Mouse (Mus musculus) MEL (cell line): ENCODE measurements around the gene Acpp. TPM values are rescaled to one million over a fixed set of nuclear protein-coding genes. Genes with fewer than 3 reads are reported as not detected.

Source experiments
- DNase-seq: peaks from one replicate; pipeline ENCODE4 v3.0.0; 2011; ENCODE audit warnings: low read depth, low spot score
- H3K27ac ChIP-seq: 2 replicates; pipeline ENCODE4 v1.5.1; 2012; ENCODE audit warnings: low read depth, mild to moderate bottlenecking, control low read depth, low read length, moderate library complexity; ENCODE audit not compliant: control insufficient read depth
- H3K27me3 ChIP-seq, 2 experiments: fragments of 150-350 bp in 1 of 2; sonication (generic) in 1 of 2; 2 replicates each; pipeline ENCODE4 v1.6.1; 2012; ENCODE audit warnings: low read length in 2 of 2, mild to moderate bottlenecking in 2 of 2, improper control_type of control experiment in 1 of 2, moderate library complexity in 1 of 2; ENCODE audit not compliant: insufficient read depth in 2 of 2, control insufficient read depth in 1 of 2
- H3K36me3 ChIP-seq, 2 experiments: 2 replicates each; pipeline ENCODE4 v1.6.1; 2012 to 2014; ENCODE audit warnings: low read length in 2 of 2, improper control_type of control experiment in 1 of 2, inconsistent platforms in 1 of 2, mild to moderate bottlenecking in 1 of 2; ENCODE audit not compliant: insufficient read depth in 2 of 2, control insufficient read depth in 1 of 2
- H3K4me1 ChIP-seq, 2 experiments: fragments of 150-350 bp in 1 of 2; sonication (generic) in 1 of 2; 2 replicates each; pipeline ENCODE4 v1.6.1; 2012; ENCODE audit warnings: low read length in 2 of 2, improper control_type of control experiment in 1 of 2, mild to moderate bottlenecking in 1 of 2; ENCODE audit not compliant: insufficient read depth in 2 of 2, control insufficient read depth in 1 of 2
- H3K4me3 ChIP-seq, 2 experiments: fragments of 150-350 bp in 1 of 2; sonication (generic) in 1 of 2; 2 replicates each; pipeline ENCODE4 v1.5.1; 2012; ENCODE audit warnings: low read depth in 2 of 2, low read length in 2 of 2, mild to moderate bottlenecking in 2 of 2, moderate library complexity in 2 of 2, control low read depth in 1 of 2, improper control_type of control experiment in 1 of 2; ENCODE audit not compliant: control insufficient read depth in 1 of 2, insufficient read depth in 1 of 2
- H3K79me2 ChIP-seq: 2 replicates; pipeline ENCODE4 v1.6.1; 2012; ENCODE audit warnings: mild to moderate bottlenecking, low read length, moderate library complexity; ENCODE audit not compliant: control insufficient read depth, poor library complexity, insufficient read depth
- H3K9ac ChIP-seq: 2 replicates; pipeline ENCODE4 v1.6.1; 2012; ENCODE audit warnings: low read depth, mild to moderate bottlenecking, control low read depth, low read length, moderate library complexity; ENCODE audit not compliant: control insufficient read depth, poor library complexity, severe bottlenecking
- H3K9me3 ChIP-seq: fragments of 150-350 bp; sonication (generic); replicated peaks from 2 replicates; pipeline ENCODE4 v1.6.1; 2012; ENCODE audit warnings: mild to moderate bottlenecking, low read length, improper control_type of control experiment, moderate library complexity; ENCODE audit not compliant: insufficient read depth
- BHLHE40 ChIP-seq: IDR thresholded peaks from 2 replicates; pipeline ENCODE4 v1.6.1; 2012; ENCODE audit warnings: low read depth, mild to moderate bottlenecking, inconsistent platforms, low read length, improper control_type of control experiment, borderline replicate concordance
- CHD1 ChIP-seq: IDR thresholded peaks from 2 replicates; pipeline ENCODE4 v1.6.1; 2012; ENCODE audit warnings: low read depth, mild to moderate bottlenecking, inconsistent platforms, low read length, improper control_type of control experiment
- CHD2 ChIP-seq: IDR thresholded peaks from 2 replicates; pipeline ENCODE4 v1.6.1; 2011; ENCODE audit warnings: low read length, improper control_type of control experiment
- CTCF ChIP-seq, 3 experiments: IDR thresholded peaks in 2 of 3; conservative IDR thresholded peaks in 1 of 3; 2 replicates each; pipeline ENCODE4 v1.5.1; 2011 to 2012; ENCODE audit warnings: low read length in 3 of 3, low read depth in 2 of 3, mild to moderate bottlenecking in 2 of 3, improper control_type of control experiment in 1 of 3, inconsistent platforms in 1 of 3, mixed read lengths in 1 of 3, moderate library complexity in 1 of 3; ENCODE audit not compliant: control insufficient read depth in 1 of 3, insufficient read depth in 1 of 3, poor library complexity in 1 of 3, severe bottlenecking in 1 of 3
- E2F4 ChIP-seq: IDR thresholded peaks from 2 replicates; pipeline ENCODE4 v1.6.1; 2011; ENCODE audit warnings: low read depth, low read length, improper control_type of control experiment, borderline replicate concordance
- ELF1 ChIP-seq: IDR thresholded peaks from 2 replicates; pipeline ENCODE4 v1.6.1; 2014; ENCODE audit warnings: low read depth, mild to moderate bottlenecking, inconsistent platforms, low read length, improper control_type of control experiment, moderate library complexity
- EP300 ChIP-seq, 2 experiments: IDR thresholded peaks; 2 replicates each; pipeline ENCODE4 v1.6.1; 2011; ENCODE audit warnings: improper control_type of control experiment in 2 of 2, low read length in 2 of 2, low read depth in 1 of 2, mild to moderate bottlenecking in 1 of 2
- ETS1 ChIP-seq: IDR thresholded peaks from 2 replicates; pipeline ENCODE4 v1.6.1; 2012; ENCODE audit warnings: low read depth, mild to moderate bottlenecking, inconsistent platforms, low read length, improper control_type of control experiment, moderate library complexity
- GABPA ChIP-seq: IDR thresholded peaks from 2 replicates; pipeline ENCODE4 v1.6.1; 2012; ENCODE audit warnings: low read depth, mild to moderate bottlenecking, inconsistent platforms, low read length, improper control_type of control experiment, moderate library complexity
- HCFC1 ChIP-seq: IDR thresholded peaks from 2 replicates; pipeline ENCODE4 v1.6.1; 2012; ENCODE audit warnings: low read depth, mild to moderate bottlenecking, inconsistent platforms, low read length, improper control_type of control experiment, moderate library complexity
- JUND ChIP-seq: IDR thresholded peaks from 2 replicates; pipeline ENCODE4 v1.6.1; 2011; ENCODE audit warnings: low read depth, mild to moderate bottlenecking, improper control_type of control experiment, low read length
- KAT2A ChIP-seq: conservative IDR thresholded peaks from 2 replicates; pipeline ENCODE4 v1.6.1; 2012; ENCODE audit warnings: low read depth, low read length, improper control_type of control experiment, inconsistent platforms
- MAFK ChIP-seq: IDR thresholded peaks from 2 replicates; pipeline ENCODE4 v1.6.1; 2011; ENCODE audit warnings: low read depth, mild to moderate bottlenecking, low read length, improper control_type of control experiment, borderline replicate concordance
- MAX ChIP-seq: IDR thresholded peaks from 2 replicates; pipeline ENCODE4 v1.6.1; 2011; ENCODE audit warnings: low read length, improper control_type of control experiment
- MAZ ChIP-seq: IDR thresholded peaks from 2 replicates; pipeline ENCODE4 v1.6.1; 2012; ENCODE audit warnings: low read depth, mild to moderate bottlenecking, inconsistent platforms, low read length, improper control_type of control experiment
- MEF2A ChIP-seq: IDR thresholded peaks from 2 replicates; pipeline ENCODE4 v1.6.1; 2014; ENCODE audit warnings: low read depth, mild to moderate bottlenecking, inconsistent platforms, low read length, improper control_type of control experiment; ENCODE audit not compliant: poor library complexity, insufficient replicate concordance, severe bottlenecking; ENCODE audit errors: extremely low read depth
- MXI1 ChIP-seq: IDR thresholded peaks from 2 replicates; pipeline ENCODE4 v1.6.1; 2011; ENCODE audit warnings: mild to moderate bottlenecking, low read depth, low read length, improper control_type of control experiment
- MYB ChIP-seq: IDR thresholded peaks from 2 replicates; pipeline ENCODE4 v1.6.1; 2011; ENCODE audit warnings: mild to moderate bottlenecking, low read depth, low read length, improper control_type of control experiment
- MYC ChIP-seq: IDR thresholded peaks from 2 replicates; pipeline ENCODE4 v1.6.1; 2011; ENCODE audit warnings: low read depth, mild to moderate bottlenecking, low read length, improper control_type of control experiment, moderate library complexity
- NELFE ChIP-seq: IDR thresholded peaks from 2 replicates; pipeline ENCODE4 v1.6.1; 2011; ENCODE audit warnings: low read depth, low read length, improper control_type of control experiment
- NRF1 ChIP-seq: IDR thresholded peaks from 2 replicates; pipeline ENCODE4 v1.6.1; 2014; ENCODE audit warnings: low read depth, mild to moderate bottlenecking, inconsistent platforms, low read length, improper control_type of control experiment, moderate library complexity; ENCODE audit not compliant: poor library complexity, insufficient read depth, severe bottlenecking
- POLR2A ChIP-seq, 2 experiments: IDR thresholded peaks; 2 replicates each; pipeline ENCODE4 v1.6.1; 2011 to 2012; ENCODE audit warnings: low read length in 2 of 2, mild to moderate bottlenecking in 2 of 2, control low read depth in 1 of 2, improper control_type of control experiment in 1 of 2, low read depth in 1 of 2, moderate library complexity in 1 of 2; ENCODE audit not compliant: control insufficient read depth in 1 of 2, insufficient read depth in 1 of 2, poor library complexity in 1 of 2
- POLR2AphosphoS2 ChIP-seq: IDR thresholded peaks from 2 replicates; pipeline ENCODE4 v1.6.1; 2011; ENCODE audit warnings: low read length, improper control_type of control experiment
- POLR2AphosphoS5 ChIP-seq: IDR thresholded peaks from 2 replicates; pipeline ENCODE4 v1.6.1; 2012; ENCODE audit warnings: low read depth, borderline replicate concordance, mild to moderate bottlenecking, inconsistent platforms, low read length, moderate library complexity, mixed read lengths
- RAD21 ChIP-seq: IDR thresholded peaks from 2 replicates; pipeline ENCODE4 v1.6.1; 2011; ENCODE audit warnings: mild to moderate bottlenecking, low read depth, low read length, improper control_type of control experiment
- RCOR1 ChIP-seq: IDR thresholded peaks from 2 replicates; pipeline ENCODE4 v1.6.1; 2012; ENCODE audit warnings: low read depth, mild to moderate bottlenecking, inconsistent platforms, low read length, improper control_type of control experiment
- SIN3A ChIP-seq: IDR thresholded peaks from 2 replicates; pipeline ENCODE4 v1.6.1; 2012; ENCODE audit warnings: low read length, improper control_type of control experiment, inconsistent platforms
- SMC3 ChIP-seq: IDR thresholded peaks from 2 replicates; pipeline ENCODE4 v1.6.1; 2011; ENCODE audit warnings: low read depth, low read length, improper control_type of control experiment
- TAL1 ChIP-seq: IDR thresholded peaks from 2 replicates; pipeline ENCODE4 v1.6.1; 2012; ENCODE audit warnings: mild to moderate bottlenecking, inconsistent platforms, low read length, moderate library complexity, mixed read lengths
- TBP ChIP-seq: IDR thresholded peaks from 2 replicates; pipeline ENCODE4 v1.8.0; 2011; ENCODE audit warnings: low read depth, low read length, improper control_type of control experiment
- TCF12 ChIP-seq: IDR thresholded peaks from 2 replicates; pipeline ENCODE4 v1.6.1; 2014; ENCODE audit warnings: low read depth, mild to moderate bottlenecking, inconsistent platforms, low read length, improper control_type of control experiment, moderate library complexity
- UBTF ChIP-seq: IDR thresholded peaks from 2 replicates; pipeline ENCODE4 v1.6.1; 2012; ENCODE audit warnings: low read depth, mild to moderate bottlenecking, inconsistent platforms, low read length, improper control_type of control experiment, moderate library complexity, borderline replicate concordance; ENCODE audit not compliant: insufficient read depth
- USF1 ChIP-seq: IDR thresholded peaks from 2 replicates; pipeline ENCODE4 v1.6.1; 2014; ENCODE audit warnings: low read depth, mild to moderate bottlenecking, inconsistent platforms, low read length, improper control_type of control experiment, moderate library complexity
- USF2 ChIP-seq, 2 experiments: IDR thresholded peaks; 2 replicates each; pipeline ENCODE4 v1.6.1; 2011 to 2012; ENCODE audit warnings: improper control_type of control experiment in 2 of 2, low read length in 2 of 2, borderline replicate concordance in 1 of 2, inconsistent platforms in 1 of 2, low read depth in 1 of 2, mild to moderate bottlenecking in 1 of 2; ENCODE audit not compliant: insufficient read depth in 1 of 2
- ZC3H11A ChIP-seq: IDR thresholded peaks from 2 replicates; pipeline ENCODE4 v1.6.1; 2012; ENCODE audit warnings: low read depth, mild to moderate bottlenecking, inconsistent platforms, low read length, improper control_type of control experiment
- ZKSCAN1 ChIP-seq: IDR thresholded peaks from 2 replicates; pipeline ENCODE4 v1.6.1; 2012; ENCODE audit warnings: low read depth, mild to moderate bottlenecking, inconsistent platforms, low read length, improper control_type of control experiment, moderate library complexity
- ZMIZ1 ChIP-seq: IDR thresholded peaks from 2 replicates; pipeline ENCODE4 v1.6.1; 2012; ENCODE audit warnings: low read depth, mild to moderate bottlenecking, inconsistent platforms, low read length, improper control_type of control experiment, moderate library complexity
- ZNF384 ChIP-seq: IDR thresholded peaks from 2 replicates; pipeline ENCODE4 v1.6.1; 2012; ENCODE audit warnings: low read depth, mild to moderate bottlenecking, inconsistent platforms, low read length, improper control_type of control experiment
- polyA plus RNA-seq, 2 experiments: library from polyadenylated mRNA; stranded (reverse) in 1 of 2; unstranded in 1 of 2; fragments of >175 nt in 1 of 2; fragments of >200 nt in 1 of 2; gene quantifications; 2 replicates each; pipeline versions ENCODE4 v1.2.1 to v1.2.4; 2012; ENCODE audit warnings: low replicate concordance in 2 of 2, low read depth in 1 of 2; ENCODE audit not compliant: insufficient read length in 2 of 2, insufficient read depth in 1 of 2, missing spikeins in 1 of 2
- total RNA-seq: library from RNA; depleted of rRNA; stranded (reverse); fragments of 300-350 nt; gene quantifications from 2 replicates; pipeline ENCODE4 v1.2.3, GENCODE M21; 2012

Gene Acpp
- total and polyA plus RNA-seq, 3 experiments = 0.03 TPM; not detected in 2

GRCm38 (mm10) chr9:104306734-104307133 lies 30.8 kb downstream of the Acpp start:
- no peaks in the 10 kb centered on the region for H3K79me2 ChIP-seq
- H3K9ac ChIP-seq = no peak overlapping the region
- no peak overlapping the region for H3K4me3 ChIP-seq
- no peaks in the 10 kb centered on the region for H3K9me3 ChIP-seq
- DNase-seq = peak; percentile 80
- H3K27ac ChIP-seq = no peak overlapping the region
- H3K36me3 ChIP-seq = no peaks in the 10 kb centered on the region
- peaks cover 3 to 5% of the 10 kb centered on the region in 2 experiments; a peak in 3 of 4 replicates for H3K4me1 ChIP-seq
- no peaks in the 10 kb centered on the region; a peak in 1 of 4 replicates for H3K27me3 ChIP-seq
- TF ChIP-seq TCF12 (no peak), POLR2AphosphoS5 (no peak), TAL1 (no peak), E2F4 (no peak), MAZ (no peak), KAT2A (no peak), ZC3H11A (peak; percentile 85), USF1 (peak; percentile 60; the same call in 1 of the 2 replicates), POLR2AphosphoS2 (no peak), CTCF (IDR thresholded peaks at IDR 0.05 in 2 of 3, conservative IDR thresholded peaks at IDR 0.05 in 1 of 3; ENCODE audit: control insufficient read depth in 1 of 3, insufficient read depth in 1 of 3, low read depth in 2 of 3, low read length in 3 of 3, poor library complexity in 1 of 3, severe bottlenecking in 1 of 3) (peak; percentile 88 to 97 (median 96)), MEF2A (no peak), RAD21 (peak; percentile 90), CHD2 (no peak), ETS1 (no peak), MXI1 (no peak), ZKSCAN1 (no peak), ZNF384 (no peak), POLR2A (IDR thresholded peaks at IDR 0.05; ENCODE audit: control insufficient read depth in 1 of 2, insufficient read depth in 1 of 2, low read depth in 1 of 2, low read length in 2 of 2, poor library complexity in 1 of 2) (no peak), NRF1 (no peak), JUND (no peak), HCFC1 (no peak), CHD1 (no peak), RCOR1 (peak; percentile 64; the same call in 1 of the 2 replicates), NELFE (no peak), ELF1 (no peak), ZMIZ1 (no peak), UBTF (no peak), MYB (no peak), SMC3 (peak; percentile 94), MAX (no peak), MYC (0 out of 2 replicates have a peak, but pooled peaks have one; percentile 40), USF2 (IDR thresholded peaks at IDR 0.05; ENCODE audit: borderline replicate concordance in 1 of 2, insufficient read depth in 1 of 2, low read depth in 1 of 2, low read length in 2 of 2) (no peak), BHLHE40 (no peak), GABPA (no peak), MAFK (peak; percentile 15; the same call in 1 of the 2 replicates), SIN3A (0 out of 2 replicates have a peak, but pooled peaks have one; percentile 0), TBP (no peak), EP300 (IDR thresholded peaks at IDR 0.05; ENCODE audit: low read depth in 1 of 2, low read length in 2 of 2) (no peak)
